Mouse (Mus musculus) hindbrain, embryonic 12.5 days (tissue): Measurements from ENCODE around the gene Arhgef2. TPM values are rescaled to one million over a fixed set of nuclear protein-coding genes. Genes with fewer than 3 reads are reported as not detected.

Source experiments
- ATAC-seq: fragments of 200-750 bp; cut with Nextera tagmentation; 2 replicates; pipeline ENCODE4 v1.8.0; 2017; ENCODE audit warnings: moderate TSS enrichment; ENCODE audit not compliant: low FRiP score
- H3K27ac ChIP-seq: fragments of 300-500 bp; sonication (generic); 2 replicates; pipeline ENCODE4 v1.5.1; 2016; ENCODE audit warnings: mild to moderate bottlenecking
- H3K27me3 ChIP-seq: fragments of 300-500 bp; sonication (generic); 2 replicates; pipeline ENCODE4 v1.6.1; 2016; ENCODE audit warnings: mild to moderate bottlenecking
- H3K36me3 ChIP-seq: fragments of 300-500 bp; sonication (generic); 2 replicates; pipeline ENCODE4 v1.6.1; 2016; ENCODE audit warnings: mild to moderate bottlenecking
- H3K4me1 ChIP-seq: fragments of 300-500 bp; sonication (generic); 2 replicates; pipeline ENCODE4 v1.6.1; 2016
- H3K4me2 ChIP-seq: fragments of 300-500 bp; sonication (generic); replicated peaks from 2 replicates; pipeline ENCODE4 v1.6.1; 2016; ENCODE audit warnings: mild to moderate bottlenecking
- H3K4me3 ChIP-seq: fragments of 300-500 bp; sonication (generic); 2 replicates; pipeline ENCODE4 v1.5.1; 2016; ENCODE audit warnings: mild to moderate bottlenecking
- H3K9ac ChIP-seq: fragments of 300-500 bp; sonication (generic); 2 replicates; pipeline ENCODE4 v1.6.1; 2016; ENCODE audit warnings: mild to moderate bottlenecking, moderate library complexity
- H3K9me3 ChIP-seq: fragments of 300-500 bp; sonication (generic); replicated peaks from 2 replicates; pipeline ENCODE4 v1.6.1; 2016; ENCODE audit warnings: mild to moderate bottlenecking
- WGBS: fragments of 180-500 bp; shearing (Covaris S2); methylation state at CpG from one replicate; pipeline ENCODE4 v1.1.7; 2016; 5-methylcytosine and 5-hydroxymethylcytosine counted together
- polyA plus RNA-seq: library from polyadenylated mRNA; unstranded; fragments of >200 nt; fragmentation: Nextera tagmentation; extraction: Ambion mirVana; gene quantifications from 2 replicates; pipeline ENCODE4 v1.2.1, GENCODE M21; 2016

Gene Arhgef2
- polyA plus RNA-seq, 1 experiment from 2014 or later, result 179 TPM

DNA sequence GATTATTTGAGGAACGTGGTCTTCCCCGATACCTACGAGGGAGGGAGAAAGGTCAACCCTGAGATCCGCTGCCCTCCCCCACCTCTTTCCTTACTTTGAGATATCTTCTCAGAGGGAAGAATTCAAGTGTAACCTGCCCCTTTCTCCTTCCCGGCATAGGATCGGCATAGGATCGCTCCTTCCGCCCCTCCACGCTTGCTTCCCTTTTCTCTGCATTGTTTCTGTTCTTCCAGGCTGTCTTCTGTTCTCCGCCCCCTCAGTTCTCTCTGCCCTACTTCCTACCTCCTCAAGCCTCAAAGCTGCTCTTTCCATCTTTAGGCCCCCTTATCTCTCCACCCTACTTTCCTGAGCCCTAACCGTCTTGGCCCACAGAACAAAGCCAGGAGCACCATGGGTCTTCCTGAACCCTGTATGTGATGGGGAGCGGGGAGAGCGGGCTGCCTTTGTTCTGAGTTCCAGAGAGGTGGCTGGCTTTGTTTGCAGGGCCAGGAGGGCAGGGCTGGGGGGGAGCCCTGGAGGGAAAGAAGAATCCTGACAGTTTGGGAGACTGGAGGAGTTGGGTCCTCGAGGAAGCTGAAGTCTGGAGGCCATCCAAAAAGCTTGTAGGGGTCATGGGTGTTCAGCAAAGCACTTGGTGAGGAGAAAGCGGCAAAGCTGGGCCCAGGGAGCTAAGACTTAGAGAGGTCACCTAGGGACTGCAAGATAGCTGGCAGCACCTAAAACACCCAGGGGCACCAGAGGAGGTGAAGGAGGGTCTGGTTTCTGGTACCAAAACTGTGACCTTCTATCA, 17.8 kb downstream of the Arhgef2 start:
- H3K27ac ChIP-seq, result peak overlapping the region; percentile 98
- H3K4me1 ChIP-seq, result peaks cover 53% of the 10 kb centered on the region
- 2% methylated on average over 15 of the region's 15 CpGs for WGBS
- H3K9ac ChIP-seq, result peak overlapping the region; percentile 89
- no peaks in the 10 kb centered on the region for H3K27me3 ChIP-seq
- no peak for ATAC-seq
- peaks cover 14% of the 10 kb centered on the region; the same call in 1 of the 2 replicates for H3K36me3 ChIP-seq
- H3K4me3 ChIP-seq, result peak overlapping the region; percentile 78
- H3K4me2 ChIP-seq, result peak overlapping the region; percentile 79
- H3K9me3 ChIP-seq, result no peaks in the 10 kb centered on the region

DNA sequence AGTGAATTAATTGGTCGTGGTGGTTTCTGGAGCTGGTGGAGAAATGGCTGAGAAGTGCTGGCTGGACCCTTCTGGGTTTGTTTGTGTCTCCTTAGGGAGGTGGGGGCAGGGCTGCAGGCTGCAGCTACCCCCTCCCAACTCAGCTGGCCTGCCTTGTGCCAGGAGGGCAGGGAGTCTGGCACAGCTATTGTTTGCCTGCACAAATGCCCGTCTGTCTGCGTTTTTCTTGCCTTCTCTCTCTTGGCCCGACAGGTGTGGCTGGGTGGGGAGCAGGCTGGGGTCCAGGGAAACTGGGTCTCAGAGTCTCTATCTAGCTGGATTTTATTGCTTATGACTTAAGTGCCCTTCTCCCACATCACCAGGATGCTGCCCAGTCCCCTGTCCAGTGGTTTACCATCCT, 18.6 kb downstream of the Arhgef2 start:
- Histone ChIP-seq H3K4me3 (peak overlapping the region; percentile 78), H3K9ac (peak overlapping the region; percentile 89), H3K9me3 (no peaks in the 10 kb centered on the region), H3K4me2 (peak overlapping the region; percentile 79), H3K4me1 (peaks cover 61% of the 10 kb centered on the region), H3K27me3 (no peaks in the 10 kb centered on the region), H3K36me3 (peaks cover 19% of the 10 kb centered on the region), H3K27ac (peak overlapping the region; percentile 98)
- WGBS, result 17% methylated on average over 4 of the region's 4 CpGs
- ATAC-seq, result no peak

DNA sequence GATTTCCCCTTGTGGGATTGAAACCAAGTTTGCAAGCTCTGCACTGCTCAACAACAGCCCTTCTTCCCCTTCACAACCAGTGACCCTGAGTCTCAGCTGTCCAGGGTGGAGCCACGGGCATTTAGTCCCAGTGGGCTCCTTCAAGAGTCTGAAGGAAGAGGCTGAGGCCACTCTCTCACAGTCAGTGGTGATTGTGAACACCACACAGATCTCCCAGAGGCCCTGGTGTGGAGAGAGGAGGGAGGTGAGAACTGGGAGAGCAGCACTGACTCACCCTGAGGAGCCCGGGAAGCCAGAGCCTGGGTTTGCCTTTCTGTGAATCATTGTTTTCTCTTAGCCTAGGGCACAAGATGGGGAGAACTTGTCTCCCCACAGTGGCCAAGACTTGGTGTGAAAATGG, 19.2 kb downstream of the Arhgef2 start:
- Histone ChIP-seq H3K4me3 (peak overlapping the region; percentile 78), H3K27ac (peak overlapping the region; percentile 98), H3K9ac (peak overlapping the region; percentile 89), H3K36me3 (peaks cover 25% of the 10 kb centered on the region), H3K4me1 (peaks cover 62% of the 10 kb centered on the region), H3K4me2 (peak overlapping the region; percentile 79), H3K9me3 (no peaks in the 10 kb centered on the region), H3K27me3 (no peaks in the 10 kb centered on the region)
- WGBS, result 42% methylated on average over 2 of the region's 2 CpGs
- ATAC-seq, result no peak

DNA sequence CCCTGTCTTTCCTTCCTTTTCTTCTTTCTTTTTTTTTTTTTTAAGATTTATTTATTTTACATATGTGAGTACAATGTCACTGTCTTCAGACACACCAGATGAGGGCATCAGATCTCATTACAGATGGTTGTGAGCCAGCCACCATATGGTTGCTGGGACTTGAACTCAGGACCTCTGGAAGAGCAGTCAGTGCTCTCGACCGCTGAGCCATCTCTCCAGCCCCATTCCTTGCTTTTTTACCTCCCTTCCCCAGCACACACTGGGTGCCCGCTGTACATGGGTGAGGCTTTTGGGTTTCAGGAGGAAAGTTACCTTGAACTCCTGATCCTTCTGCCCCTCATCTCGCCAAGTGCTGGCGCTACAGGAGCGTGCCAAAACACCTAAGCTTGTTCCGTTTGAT, 19.8 kb downstream of the Arhgef2 start:
- WGBS, result 93% methylated on average over 7 of the region's 7 CpGs
- Histone ChIP-seq H3K27ac (peak overlapping the region; percentile 98; the same call in 1 of the 2 replicates), H3K9ac (peak overlapping the region; percentile 89), H3K4me3 (no peak overlapping the region), H3K36me3 (peaks cover 31% of the 10 kb centered on the region), H3K9me3 (no peaks in the 10 kb centered on the region), H3K4me1 (peaks cover 60% of the 10 kb centered on the region), H3K4me2 (peak overlapping the region; percentile 79), H3K27me3 (no peaks in the 10 kb centered on the region)
- ATAC-seq, result no peak

DNA sequence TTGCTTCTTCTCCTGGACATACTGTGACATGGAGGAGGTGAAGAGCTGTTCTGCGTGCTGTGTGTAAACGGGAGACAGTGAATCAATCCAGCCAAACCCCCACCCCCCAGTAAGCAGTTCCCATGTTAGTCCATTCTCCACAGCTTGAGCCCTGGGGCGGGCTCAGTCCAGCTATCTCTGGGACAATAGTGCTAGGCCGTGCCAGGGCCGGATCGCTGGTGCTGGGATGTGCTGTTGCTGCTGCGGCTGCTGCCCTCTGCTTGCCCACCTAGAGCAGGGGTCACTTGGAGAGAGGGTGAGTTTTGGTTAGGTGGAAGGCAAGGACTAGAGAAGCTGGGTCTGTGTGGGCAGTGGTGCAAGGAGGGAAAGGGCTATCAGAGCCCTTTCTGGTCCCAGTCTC, 20.6 kb downstream of the Arhgef2 start:
- peak overlapping the region; percentile 24; the same call in 1 of the 2 replicates for H3K4me2 ChIP-seq
- H3K9ac ChIP-seq, result peak overlapping the region; percentile 44

DNA sequence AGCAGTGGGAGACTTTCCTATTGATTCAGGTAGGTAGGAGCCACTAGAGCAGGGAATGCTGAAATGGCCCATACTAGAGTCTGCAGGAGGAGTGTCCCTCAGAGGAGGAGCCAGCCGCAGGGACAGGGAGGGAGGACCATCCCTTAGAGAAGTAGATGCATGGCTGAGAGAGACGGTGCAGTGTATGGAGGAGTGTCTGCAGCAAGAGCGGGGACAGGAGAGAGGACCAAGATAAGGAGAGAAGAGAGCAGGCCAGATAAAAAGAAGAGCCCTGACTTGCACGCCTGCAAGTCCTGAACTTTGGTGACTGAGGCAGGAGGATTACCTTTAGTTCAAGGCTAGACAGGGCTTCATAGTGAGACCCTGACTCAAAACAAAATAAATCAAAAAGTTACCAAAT, 21.3 kb downstream of the Arhgef2 start:
- Histone ChIP-seq H3K27ac (no peak overlapping the region), H3K9me3 (no peaks in the 10 kb centered on the region), H3K27me3 (no peaks in the 10 kb centered on the region), H3K9ac (no peak overlapping the region; the same call in 1 of the 2 replicates), H3K4me3 (no peak overlapping the region), H3K4me2 (no peak overlapping the region), H3K4me1 (peaks cover 63% of the 10 kb centered on the region), H3K36me3 (peaks cover 47% of the 10 kb centered on the region)
- ATAC-seq, result no peak
- 76% methylated on average over 4 of the region's 4 CpGs for WGBS

More for the DNA sequence above, 20.6 kb downstream of the Arhgef2 start:
- Histone ChIP-seq H3K4me1 (peaks cover 63% of the 10 kb centered on the region), H3K36me3 (peaks cover 39% of the 10 kb centered on the region), H3K4me3 (peak overlapping the region; percentile 4; the same call in 1 of the 2 replicates), H3K27ac (peak overlapping the region; percentile 63; the same call in 1 of the 2 replicates), H3K27me3 (no peaks in the 10 kb centered on the region), H3K9me3 (no peaks in the 10 kb centered on the region)
- WGBS, result 62% methylated on average over 7 of the region's 7 CpGs
- no peak for ATAC-seq

DNA sequence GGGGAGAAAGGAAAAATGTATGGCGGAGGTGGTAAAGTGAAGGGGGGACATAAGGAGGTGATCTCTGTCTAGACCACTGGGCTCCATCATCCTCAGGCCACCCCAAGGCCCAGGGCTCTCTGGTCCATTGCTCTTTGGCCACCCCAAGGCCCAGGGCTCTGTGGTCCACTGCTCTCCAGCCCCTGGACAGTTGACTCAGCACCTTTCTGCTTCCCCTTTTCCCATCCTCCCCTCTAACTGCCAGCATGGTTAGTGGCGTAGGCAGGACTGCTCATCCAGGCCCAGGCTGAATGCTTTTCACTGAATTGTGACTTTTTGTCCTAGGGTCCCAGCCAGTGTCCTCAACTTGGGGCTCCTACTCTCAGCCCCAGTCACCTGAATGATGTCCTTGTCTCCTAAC, 21.8 kb downstream of the Arhgef2 start:
- Histone ChIP-seq H3K4me1 (peaks cover 63% of the 10 kb centered on the region), H3K36me3 (peaks cover 51% of the 10 kb centered on the region), H3K4me2 (no peak overlapping the region), H3K4me3 (no peak overlapping the region), H3K27me3 (no peaks in the 10 kb centered on the region), H3K27ac (no peak overlapping the region), H3K9ac (no peak overlapping the region; the same call in 1 of the 2 replicates), H3K9me3 (no peaks in the 10 kb centered on the region)
- 93% methylated on average over 2 of the region's 2 CpGs for WGBS
- no peak for ATAC-seq

DNA sequence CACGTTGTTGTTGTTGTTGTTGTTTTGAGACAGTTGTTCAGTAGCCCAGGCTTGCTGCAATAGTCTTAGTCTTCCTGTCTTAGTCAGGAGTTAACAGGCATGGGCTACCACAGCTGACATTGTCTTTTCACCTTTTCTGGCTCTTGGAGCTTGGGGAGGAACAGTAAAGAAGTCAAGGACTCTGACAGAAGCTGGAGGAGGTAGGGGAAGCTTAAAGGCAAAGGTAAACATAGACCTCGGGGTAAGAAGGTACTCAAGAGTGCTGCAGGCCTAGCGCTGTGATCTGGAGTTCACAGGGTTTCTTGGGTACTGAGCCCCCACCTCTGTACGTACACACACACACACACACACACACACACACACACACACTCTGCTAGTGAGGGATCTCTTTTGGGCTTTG, 23.0 kb downstream of the Arhgef2 start:
- no peaks in the 10 kb centered on the region for H3K27me3 ChIP-seq

DNA sequence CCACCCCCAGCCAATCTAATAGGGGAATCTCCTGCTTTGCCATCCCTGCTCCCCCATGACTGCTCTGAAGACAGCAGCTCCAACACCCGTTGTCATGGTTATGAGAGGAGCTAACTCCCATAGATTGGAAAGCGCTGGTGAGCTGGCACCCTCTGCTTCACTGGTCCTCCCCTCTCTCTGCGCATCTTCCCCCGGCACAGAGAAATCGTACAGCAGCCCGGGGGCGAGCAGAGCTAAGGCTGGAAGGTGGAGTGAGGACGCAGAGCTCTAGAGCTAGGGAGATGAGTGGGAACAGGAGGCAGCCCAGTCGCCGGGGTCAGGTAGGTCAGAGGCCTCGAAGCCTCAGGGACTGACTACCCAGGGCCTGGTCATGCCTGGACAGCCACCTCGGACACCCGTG, 23.5 kb downstream of the Arhgef2 start:
- H3K4me3 ChIP-seq, result no peak overlapping the region
- no peaks in the 10 kb centered on the region for H3K27me3 ChIP-seq
- H3K4me1 ChIP-seq, result peaks cover 54% of the 10 kb centered on the region
- H3K9me3 ChIP-seq, result no peaks in the 10 kb centered on the region
- no peak overlapping the region for H3K4me2 ChIP-seq
- H3K36me3 ChIP-seq, result peaks cover 68% of the 10 kb centered on the region
- H3K9ac ChIP-seq, result peak overlapping the region; percentile 32; the same call in 1 of the 2 replicates
- WGBS, result 73% methylated on average over 13 of the region's 13 CpGs
- no peak for ATAC-seq
- no peak overlapping the region for H3K27ac ChIP-seq

More for the DNA sequence above, 23.0 kb downstream of the Arhgef2 start:
- Histone ChIP-seq H3K27ac (0 out of 2 replicates have a peak overlapping the region, but pooled peaks have one; percentile 7), H3K9me3 (no peaks in the 10 kb centered on the region), H3K4me3 (no peak overlapping the region), H3K36me3 (peaks cover 63% of the 10 kb centered on the region), H3K9ac (no peak overlapping the region), H3K4me2 (no peak overlapping the region), H3K4me1 (peaks cover 59% of the 10 kb centered on the region)
- 82% methylated on average over 4 of the region's 4 CpGs for WGBS
- no peak for ATAC-seq

DNA sequence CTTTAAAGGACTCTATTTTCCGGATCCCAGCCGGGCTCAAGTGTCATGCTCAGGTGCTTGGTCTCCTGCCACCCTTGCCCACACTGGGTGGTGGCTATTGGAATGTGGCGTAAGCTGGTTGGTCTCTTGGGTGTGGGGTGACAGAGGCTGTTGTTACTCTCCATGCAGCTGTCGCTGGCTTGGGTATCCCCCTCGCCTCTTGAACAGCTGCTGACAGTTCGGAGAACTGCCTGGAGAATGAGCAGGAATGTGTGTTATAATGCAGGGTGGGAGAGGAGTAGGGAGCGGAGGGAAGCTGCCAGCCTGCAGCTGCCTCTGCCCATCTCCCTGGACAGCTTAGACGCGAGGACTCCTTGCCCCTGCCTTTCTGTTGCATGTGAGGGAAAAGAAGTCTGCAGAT, 24.3 kb downstream of the Arhgef2 start:
- no peak for ATAC-seq
- peaks cover 76% of the 10 kb centered on the region for H3K36me3 ChIP-seq

DNA sequence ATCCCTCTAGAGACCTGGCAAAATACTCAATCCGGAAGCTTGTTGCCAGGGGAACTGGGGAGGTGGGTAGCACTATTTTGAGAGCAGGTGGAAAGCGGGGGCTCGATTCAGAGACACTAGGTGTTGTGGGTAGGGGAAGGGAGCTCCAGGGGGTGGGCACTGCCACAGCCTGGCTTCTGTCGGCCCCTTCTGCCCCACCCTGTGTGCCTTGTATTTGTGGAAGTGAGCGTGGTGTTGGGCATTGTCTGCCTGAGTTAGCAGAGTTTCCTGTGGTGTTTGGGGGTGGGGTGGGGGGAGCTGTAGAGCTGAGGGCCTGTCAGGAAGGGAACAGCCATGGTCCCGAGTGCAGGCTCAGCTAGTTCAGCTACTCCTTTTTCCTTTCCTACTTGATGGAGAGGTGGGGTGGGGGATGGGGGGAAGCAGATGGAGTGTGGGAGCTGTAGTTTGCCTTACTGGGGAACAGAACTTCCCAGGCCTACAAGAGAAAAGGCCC, 25.1 kb downstream of the Arhgef2 start:
- no peak overlapping the region for H3K4me3 ChIP-seq
- peaks cover 38% of the 10 kb centered on the region for H3K4me1 ChIP-seq
- ATAC-seq, result no peak
- H3K27me3 ChIP-seq, result no peaks in the 10 kb centered on the region
- no peak overlapping the region for H3K9ac ChIP-seq
- H3K4me2 ChIP-seq, result no peak overlapping the region
- WGBS, result 71% methylated on average over 6 of the region's 6 CpGs
- no peaks in the 10 kb centered on the region for H3K9me3 ChIP-seq
- H3K27ac ChIP-seq, result 0 out of 2 replicates have a peak overlapping the region, but pooled peaks have one; percentile 1
- peaks cover 82% of the 10 kb centered on the region for H3K36me3 ChIP-seq

More for the DNA sequence above, 24.3 kb downstream of the Arhgef2 start:
- no peaks in the 10 kb centered on the region for H3K27me3 ChIP-seq
- H3K9ac ChIP-seq, result no peak overlapping the region
- no peaks in the 10 kb centered on the region for H3K9me3 ChIP-seq
- H3K4me3 ChIP-seq, result no peak overlapping the region
- no peak overlapping the region for H3K27ac ChIP-seq
- H3K4me2 ChIP-seq, result no peak overlapping the region
- peaks cover 47% of the 10 kb centered on the region for H3K4me1 ChIP-seq
- 76% methylated on average over 9 of the region's 9 CpGs for WGBS

DNA sequence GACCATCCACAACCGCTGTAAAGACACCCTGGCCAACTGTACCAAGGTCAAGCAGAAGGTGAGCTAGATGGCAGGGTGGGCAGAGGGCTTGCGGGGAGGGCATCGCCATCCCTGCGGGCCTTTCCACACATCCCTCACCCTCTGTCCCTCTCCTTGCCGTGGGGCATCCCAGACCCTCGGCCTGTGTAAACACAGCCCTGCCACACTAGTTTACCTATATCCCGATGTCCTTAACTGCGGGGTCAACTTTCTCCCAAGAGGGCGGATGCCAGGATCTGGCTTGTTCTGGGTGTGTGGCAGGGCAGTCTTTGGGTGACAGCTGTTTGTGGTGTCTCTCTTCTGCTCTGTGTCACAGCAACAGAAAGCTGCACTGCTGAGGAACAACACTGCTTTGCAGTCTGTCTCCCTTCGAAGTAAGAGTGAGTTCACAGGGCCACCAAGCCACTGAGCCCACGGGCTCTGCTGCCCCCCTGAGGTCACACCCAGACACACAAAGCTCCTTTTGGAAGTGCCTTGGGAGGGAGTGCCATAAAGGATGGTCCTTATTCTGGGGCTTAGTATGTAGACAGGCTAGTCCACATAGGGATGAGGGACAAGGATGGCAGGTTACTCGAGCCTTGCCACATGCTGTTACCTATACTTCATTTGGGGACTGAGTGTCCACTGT, 26.3 kb downstream of the Arhgef2 start:
- peaks cover 87% of the 10 kb centered on the region for H3K36me3 ChIP-seq
- peaks cover 26% of the 10 kb centered on the region for H3K4me1 ChIP-seq
- no peak for ATAC-seq
- no peak overlapping the region for H3K27ac ChIP-seq
- H3K9me3 ChIP-seq, result no peaks in the 10 kb centered on the region
- H3K9ac ChIP-seq, result no peak overlapping the region
- 78% methylated on average over 12 of the region's 12 CpGs for WGBS
- H3K27me3 ChIP-seq, result no peaks in the 10 kb centered on the region
- H3K4me3 ChIP-seq, result no peak overlapping the region
- no peak overlapping the region for H3K4me2 ChIP-seq
